Mouse (Mus musculus) hindbrain, embryonic 11.5 days (tissue): ENCODE results near the gene Bcl2l10. TPM values are rescaled to one million over a fixed set of nuclear protein-coding genes. Genes with fewer than 3 reads are reported as not detected.

ENCODE experiments used
- ATAC-seq: fragments of 200-750 bp; cut with Nextera tagmentation; 2 replicates; pipeline ENCODE4 v1.8.0; 2017; ENCODE audit warnings: mild to moderate bottlenecking, moderate TSS enrichment, moderate library complexity; ENCODE audit not compliant: low FRiP score
- DNase-seq: peaks from one replicate; pipeline ENCODE4 v3.0.0-alpha.2; 2015; ENCODE audit warnings: low spot score
- H3K27ac ChIP-seq: fragments of 300-500 bp; sonication (generic); 2 replicates; pipeline ENCODE4 v1.5.1; 2014; ENCODE audit warnings: mild to moderate bottlenecking, low read depth, low read length
- H3K27me3 ChIP-seq: fragments of 300-500 bp; sonication (generic); 2 replicates; pipeline ENCODE4 v1.6.1; 2014; ENCODE audit warnings: mild to moderate bottlenecking, low read length, moderate library complexity, mixed read lengths; ENCODE audit not compliant: control insufficient read depth, insufficient read depth
- H3K36me3 ChIP-seq: fragments of 300-500 bp; sonication (generic); 2 replicates; pipeline ENCODE4 v1.6.1; 2014; ENCODE audit warnings: mild to moderate bottlenecking, low read length, moderate library complexity, mixed read lengths; ENCODE audit not compliant: control insufficient read depth, insufficient read depth
- H3K4me1 ChIP-seq: fragments of 300-500 bp; sonication (generic); replicated peaks from 2 replicates; pipeline ENCODE4 v1.6.1; 2014; ENCODE audit warnings: low read length, mixed read lengths; ENCODE audit not compliant: control insufficient read depth, insufficient read depth
- H3K4me2 ChIP-seq: fragments of 300-500 bp; sonication (generic); replicated peaks from 2 replicates; pipeline ENCODE4 v1.6.1; 2014; ENCODE audit warnings: mild to moderate bottlenecking, low read depth, low read length
- H3K4me3 ChIP-seq: fragments of 300-500 bp; sonication (generic); 2 replicates; pipeline ENCODE4 v1.5.1; 2014; ENCODE audit warnings: low read depth, low read length
- H3K9ac ChIP-seq: fragments of 300-500 bp; sonication (generic); 2 replicates; pipeline ENCODE4 v1.6.1; 2014; ENCODE audit warnings: low read depth, low read length
- H3K9me3 ChIP-seq: fragments of 300-500 bp; sonication (generic); 2 replicates; pipeline ENCODE4 v1.6.1; 2016; ENCODE audit warnings: low read length; ENCODE audit not compliant: control insufficient read depth
- WGBS: fragments of 180-500 bp; shearing (Covaris S2); extraction: QIAGEN DNeasy Blood & Tissue Kit; methylation state at CpG from one replicate; pipeline ENCODE4 v1.1.7; 2014; 5-methylcytosine and 5-hydroxymethylcytosine counted together
- polyA plus RNA-seq: library from polyadenylated mRNA; unstranded; fragments of >200 nt; fragmentation: Nextera tagmentation; extraction: Ambion mirVana; gene quantifications from 2 replicates; pipeline ENCODE4 v1.2.1, GENCODE M21; 2014

Gene Bcl2l10
- polyA plus RNA-seq, 1 experiment from 2014 or later, result not detected

- ATAC-seq, result no peak
- Histone ChIP-seq H3K9ac (no peak overlapping the region), H3K36me3 (peaks cover 6% of the 10 kb centered on the region; the same call in 1 of the 2 replicates), H3K4me3 (no peak overlapping the region), H3K9me3 (no peaks in the 10 kb centered on the region), H3K27me3 (no peaks in the 10 kb centered on the region), H3K4me2 (no peak overlapping the region), H3K4me1 (no peaks in the 10 kb centered on the region; the same call in 1 of the 2 replicates), H3K27ac (no peak overlapping the region)
- no peak for DNase-seq
- 85% methylated on average over 5 of the region's 5 CpGs for WGBS
These were observed 53.1 kb downstream of the Bcl2l10 start for GRCm38 (mm10) chr9:75400639-75401038.

Other genes starting within 250 kb of the Bcl2l10 start
- gene Myo5c, start 115.7 kb upstream of the Bcl2l10 start, polyA plus RNA-seq, result 0.34 and 0.61 TPM in 2 replicates
- gene Gnb5, start 41.5 kb upstream of the Bcl2l10 start, polyA plus RNA-seq, result 34.7 and 34.8 TPM in 2 replicates
- gene Mapk6, start 62.2 kb downstream of the Bcl2l10 start, polyA plus RNA-seq, result 198 and 217 TPM in 2 replicates
- 48.5 and 53.2 TPM in 2 replicates for gene Leo1, start 93.8 kb downstream of the Bcl2l10 start, polyA plus RNA-seq
- 96.9 and 110 TPM in 2 replicates for gene Tmod3, start 211.9 kb downstream of the Bcl2l10 start, polyA plus RNA-seq